Mouse (Mus musculus): Measurements from ENCODE around the gene Nop9. TPM values are rescaled to one million over a fixed set of nuclear protein-coding genes. Genes with fewer than 3 reads are reported as not detected.
"Not testable (repeated sequence)": the region's sequence is repeated elsewhere in the genome, so short reads cannot be mapped to it uniquely, and the experiment has no call there.

Gene Nop9
- total RNA-seq, 1 experiment: 30.0 TPM

GRCm38 (mm10) chr14:55745861-55746237 is 356 bp downstream of the Nop9 start:
- H3K9me3 ChIP-seq (ENCODE audit: control insufficient read depth, insufficient read depth, low read depth, low read length): no peaks in the 10 kb centered on the region
- in situ Hi-C loops (cut with MboI; ENCODE audit: low sequenced_read_pairs in 2 of 2, unreplicated experiment in 2 of 2): no loop called here
- peak overlapping the region; percentile 92 for H3K9ac ChIP-seq (ENCODE audit: insufficient read depth, low read depth, low read length, poor library complexity, severe bottlenecking)
- TF ChIP-seq ZNF384 (IDR thresholded peaks at IDR 0.05; ENCODE audit: low read depth, low read length): 0 out of 2 replicates have a peak, but pooled peaks have one; percentile 7
- TF ChIP-seq HCFC1 (IDR thresholded peaks at IDR 0.05; ENCODE audit: borderline replicate concordance, insufficient read depth, low read length): peak; percentile 7; the same call in 1 of the 2 replicates
- no peak for TF ChIP-seq MAFK (IDR thresholded peaks at IDR 0.05; ENCODE audit: insufficient read depth, low read depth, low read length)
- no peak overlapping the region for H3K27ac ChIP-seq (ENCODE audit: insufficient read depth, low read depth, low read length, poor library complexity, severe bottlenecking)
- DNase-seq (ENCODE audit: low read depth, low spot score): no peak
- peaks cover 2 to 3% of the 10 kb centered on the region in 2 experiments; a peak in 2 of 4 replicates for H3K4me1 ChIP-seq (ENCODE audit: control insufficient read depth in 2 of 2, insufficient read depth in 2 of 2, low read length in 2 of 2, poor library complexity in 1 of 2)
- H3K36me3 ChIP-seq (ENCODE audit: control insufficient read depth, insufficient read depth, low read length, poor library complexity, severe bottlenecking): peaks cover 11% of the 10 kb centered on the region
- H3K4me3 ChIP-seq (ENCODE audit: insufficient read depth in 1 of 2, low read depth in 1 of 2, low read length in 2 of 2, poor library complexity in 1 of 2, severe bottlenecking in 1 of 2): peak overlapping the region; percentile 95 to 100

GRCm38 (mm10) chr14:55747051-55747847 is 1.8 kb downstream of the Nop9 start:
- in situ Hi-C loops (cut with MboI; ENCODE audit: low sequenced_read_pairs in 2 of 2, unreplicated experiment in 2 of 2): no loop called here
- H3K9me3 ChIP-seq (ENCODE audit: control insufficient read depth, insufficient read depth, low read depth, low read length): no peaks in the 10 kb centered on the region
- TF ChIP-seq CHD2 (IDR thresholded peaks at IDR 0.05; ENCODE audit: low read depth, low read length): no peak
- no peak for TF ChIP-seq ZC3H11A (IDR thresholded peaks at IDR 0.05; ENCODE audit: borderline replicate concordance, low read depth, low read length)
- TF ChIP-seq HCFC1 (IDR thresholded peaks at IDR 0.05; ENCODE audit: borderline replicate concordance, insufficient read depth, low read length): no peak
- TF ChIP-seq ZNF384 (IDR thresholded peaks at IDR 0.05; ENCODE audit: low read depth, low read length): peak; percentile 65; the same call in 1 of the 2 replicates
- H3K36me3 ChIP-seq (ENCODE audit: control insufficient read depth, insufficient read depth, low read length, poor library complexity, severe bottlenecking): peaks cover 21% of the 10 kb centered on the region
- peaks cover 2 to 3% of the 10 kb centered on the region in 2 experiments; a peak in 2 of 4 replicates for H3K4me1 ChIP-seq (ENCODE audit: control insufficient read depth in 2 of 2, insufficient read depth in 2 of 2, low read length in 2 of 2, poor library complexity in 1 of 2)
- H3K27ac ChIP-seq (ENCODE audit: insufficient read depth, low read depth, low read length, poor library complexity, severe bottlenecking): no peak overlapping the region
- DNase-seq (ENCODE audit: low read depth, low spot score): no peak
- peak overlapping the region; percentile 19; the same call in 1 of the 2 replicates for H3K9ac ChIP-seq (ENCODE audit: insufficient read depth, low read depth, low read length, poor library complexity, severe bottlenecking)
- H3K4me3 ChIP-seq (ENCODE audit: insufficient read depth in 1 of 2, low read depth in 1 of 2, low read length in 2 of 2, poor library complexity in 1 of 2, severe bottlenecking in 1 of 2): peak overlapping the region; percentile 95 to 100

- no peak overlapping the region for H3K4me3 ChIP-seq (ENCODE audit: insufficient read depth in 1 of 2, low read depth in 1 of 2, low read length in 2 of 2, poor library complexity in 1 of 2, severe bottlenecking in 1 of 2)
Observed at GRCm38 (mm10) chr14:55757566-55757965, 12.1 kb downstream of the Nop9 start.

GRCm38 (mm10) chr14:55758363-55758784 is 12.9 kb downstream of the Nop9 start, which contains the start of gene Cideb:
Gene Cideb (minus strand): TSS chr14:55758458.
- H3K4me1 ChIP-seq (ENCODE audit: control insufficient read depth in 2 of 2, insufficient read depth in 2 of 2, low read length in 2 of 2, poor library complexity in 1 of 2): peaks cover 0 to 4% of the 10 kb centered on the region in 2 experiments; a peak in 1 of 4 replicates
- H3K9ac ChIP-seq (ENCODE audit: insufficient read depth, low read depth, low read length, poor library complexity, severe bottlenecking): no peak within 1 kb of the TSS
- H3K36me3 ChIP-seq (ENCODE audit: control insufficient read depth, insufficient read depth, low read length, poor library complexity, severe bottlenecking): peaks cover 25% of the 10 kb centered on the region
- no peak within 1 kb of the TSS for H3K4me3 ChIP-seq (ENCODE audit: insufficient read depth in 1 of 2, low read depth in 1 of 2, low read length in 2 of 2, poor library complexity in 1 of 2, severe bottlenecking in 1 of 2)
- in situ Hi-C loops (cut with MboI; ENCODE audit: low sequenced_read_pairs in 2 of 2, unreplicated experiment in 2 of 2): no loop called here
- no peaks in the 10 kb centered on the region for H3K9me3 ChIP-seq (ENCODE audit: control insufficient read depth, insufficient read depth, low read depth, low read length)
- no peak for TF ChIP-seq HCFC1 (IDR thresholded peaks at IDR 0.05; ENCODE audit: borderline replicate concordance, insufficient read depth, low read length)
- TF ChIP-seq ZNF384 (IDR thresholded peaks at IDR 0.05; ENCODE audit: low read depth, low read length): no peak
- no peak for TF ChIP-seq MAFK (IDR thresholded peaks at IDR 0.05; ENCODE audit: insufficient read depth, low read depth, low read length)
- DNase-seq (ENCODE audit: low read depth, low spot score): peak; percentile 53
- H3K27ac ChIP-seq (ENCODE audit: insufficient read depth, low read depth, low read length, poor library complexity, severe bottlenecking): no peak within 1 kb of the TSS

More at GRCm38 (mm10) chr14:55757566-55757965, 12.1 kb downstream of the Nop9 start:
- in situ Hi-C loops (cut with MboI; ENCODE audit: low sequenced_read_pairs in 2 of 2, unreplicated experiment in 2 of 2): no loop called here
- no peak overlapping the region for H3K9ac ChIP-seq (ENCODE audit: insufficient read depth, low read depth, low read length, poor library complexity, severe bottlenecking)
- H3K27ac ChIP-seq (ENCODE audit: insufficient read depth, low read depth, low read length, poor library complexity, severe bottlenecking): no peak overlapping the region
- DNase-seq (ENCODE audit: low read depth, low spot score): no peak
- H3K36me3 ChIP-seq (ENCODE audit: control insufficient read depth, insufficient read depth, low read length, poor library complexity, severe bottlenecking): peaks cover 33% of the 10 kb centered on the region
- peaks cover 0 to 4% of the 10 kb centered on the region in 2 experiments; a peak in 1 of 4 replicates for H3K4me1 ChIP-seq (ENCODE audit: control insufficient read depth in 2 of 2, insufficient read depth in 2 of 2, low read length in 2 of 2, poor library complexity in 1 of 2)
- H3K9me3 ChIP-seq (ENCODE audit: control insufficient read depth, insufficient read depth, low read depth, low read length): no peaks in the 10 kb centered on the region
- TF ChIP-seq ZNF384 (IDR thresholded peaks at IDR 0.05; ENCODE audit: low read depth, low read length) (no peak), MAFK (IDR thresholded peaks at IDR 0.05; ENCODE audit: insufficient read depth, low read depth, low read length) (no peak), CHD2 (IDR thresholded peaks at IDR 0.05; ENCODE audit: low read depth, low read length) (no peak), HCFC1 (IDR thresholded peaks at IDR 0.05; ENCODE audit: borderline replicate concordance, insufficient read depth, low read length) (no peak), ZC3H11A (IDR thresholded peaks at IDR 0.05; ENCODE audit: borderline replicate concordance, low read depth, low read length) (no peak)

GRCm38 (mm10) chr14:55760156-55760555 is 14.7 kb downstream of the Nop9 start:
- H3K9me3 ChIP-seq (ENCODE audit: control insufficient read depth, insufficient read depth, low read depth, low read length); H3K36me3 ChIP-seq (ENCODE audit: control insufficient read depth, insufficient read depth, low read length, poor library complexity, severe bottlenecking); H3K4me1 ChIP-seq (ENCODE audit: control insufficient read depth in 2 of 2, insufficient read depth in 2 of 2, low read length in 2 of 2, poor library complexity in 1 of 2); in situ Hi-C loops (cut with MboI; ENCODE audit: low sequenced_read_pairs in 2 of 2, unreplicated experiment in 2 of 2); H3K4me3 ChIP-seq (ENCODE audit: insufficient read depth in 1 of 2, low read depth in 1 of 2, low read length in 2 of 2, poor library complexity in 1 of 2, severe bottlenecking in 1 of 2); H3K9ac ChIP-seq (ENCODE audit: insufficient read depth, low read depth, low read length, poor library complexity, severe bottlenecking); H3K27ac ChIP-seq (ENCODE audit: insufficient read depth, low read depth, low read length, poor library complexity, severe bottlenecking): not testable (repeated sequence)
- DNase-seq (ENCODE audit: low read depth, low spot score): peak; percentile 66
